Mouse (Mus musculus): ENCODE measurements at regions not wholly inside any gene's neighbourhood (a gene's known extent, or its start where the extent isn't known, plus 50 kb on each side); places are given as distances from the start of the nearest gene placed in this dataset.

- TF ChIP-seq E2F4 (IDR thresholded peaks at IDR 0.05; ENCODE audit: insufficient read depth), result no peak
- TF ChIP-seq POLR2AphosphoS2 (IDR thresholded peaks at IDR 0.05; ENCODE audit: insufficient read length, low read depth), result no peak
- TF ChIP-seq POLR2A (IDR thresholded peaks at IDR 0.05; ENCODE audit: insufficient read length, low read depth), result no peak
- no peak for TF ChIP-seq SRF (IDR thresholded peaks at IDR 0.05; ENCODE audit: control insufficient read depth, insufficient read length, low read depth)
- no peak for TF ChIP-seq USF1 (IDR thresholded peaks at IDR 0.05; ENCODE audit: low read depth)
- no peak for TF ChIP-seq TCF12 (IDR thresholded peaks at IDR 0.05; ENCODE audit: insufficient read depth, poor library complexity, severe bottlenecking)
- TF ChIP-seq MAX (IDR thresholded peaks at IDR 0.05; ENCODE audit: low read depth), result no peak
- no peak for TF ChIP-seq CEBPB (IDR thresholded peaks at IDR 0.05; ENCODE audit: insufficient read depth, poor library complexity, severe bottlenecking)
- no peak for TF ChIP-seq MYOG (IDR thresholded peaks at IDR 0.05; ENCODE audit: control insufficient read depth in 1 of 3, insufficient read depth in 1 of 3, insufficient read length in 2 of 3, low read depth in 2 of 3)
- no peak for TF ChIP-seq MYOD1 (IDR thresholded peaks at IDR 0.05; ENCODE audit: control insufficient read depth in 1 of 3, insufficient read length in 2 of 3, low read depth in 2 of 3)
- TF ChIP-seq REST (IDR thresholded peaks at IDR 0.05; ENCODE audit: insufficient read depth, insufficient read length), result no peak
Observed at GRCm38 (mm10) chr2:169156908-169157307, 201.5 kb upstream of the Zfp64 start.

Data from myocyte (in vitro differentiated cells).